Mouse (Mus musculus) neural tube, embryonic 10.5 days (tissue): ENCODE data around the gene Nrros.

Source experiments
- DNase-seq: peaks from one replicate; pipeline ENCODE4 v3.0.0-alpha.2; 2017; ENCODE audit warnings: low spot score; ENCODE audit errors: extremely low spot score

The Nrros gene

GRCm38 (mm10) chr16:32163392-32163791 is 2.0 kb downstream of the Nrros start:
- DNase-seq, result no peak

GRCm38 (mm10) chr16:32160742-32161323 is 4.6 kb downstream of the Nrros start:
- no peak for DNase-seq

GRCm38 (mm10) chr16:32158966-32159365 is 6.4 kb downstream of the Nrros start:
- no peak for DNase-seq

DNA sequence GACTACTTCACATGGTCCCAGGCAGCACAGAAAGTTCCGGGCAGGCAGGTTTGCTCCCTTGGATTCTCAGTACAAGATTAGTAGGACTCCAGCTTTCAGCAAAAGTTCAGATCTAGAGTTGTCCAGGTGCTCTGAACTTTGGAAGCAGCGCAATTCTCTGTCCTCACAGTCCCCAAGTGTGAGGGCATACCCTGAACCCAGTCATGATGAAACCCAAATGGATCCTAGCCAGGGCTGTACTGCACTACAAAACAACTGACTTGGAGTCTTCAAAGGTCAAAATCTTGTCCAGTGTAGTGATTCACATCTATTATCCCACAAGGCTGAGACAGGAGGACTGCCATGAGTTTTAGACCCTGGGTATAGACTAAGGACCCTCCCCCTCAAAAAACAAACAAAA is 8.0 kb downstream of the Nrros start:
- DNase-seq, result no peak

GRCm38 (mm10) chr16:32156719-32157118 is 8.7 kb downstream of the Nrros start:
- DNase-seq, result no peak

GRCm38 (mm10) chr16:32154437-32154836 is 11.0 kb downstream of the Nrros start:
- DNase-seq, result no peak

DNA sequence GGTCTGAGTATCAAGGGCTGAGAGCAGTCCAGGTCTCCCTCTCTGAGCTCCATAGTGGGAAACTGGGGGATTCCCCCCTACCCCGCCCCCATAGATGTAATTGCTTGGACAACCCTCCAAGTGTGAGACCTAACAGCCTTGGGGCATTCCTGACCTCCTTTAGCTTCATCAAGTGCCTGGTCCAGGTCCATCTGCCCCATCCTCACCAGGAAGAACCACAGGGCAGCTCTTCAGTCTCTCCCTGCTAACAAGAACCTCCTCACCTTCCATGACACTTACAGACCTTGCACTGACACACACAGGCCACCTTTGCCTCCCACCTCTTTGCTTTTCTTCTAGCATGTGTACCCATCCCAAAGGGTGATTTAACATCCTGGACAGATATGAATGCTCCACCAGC is 11.4 kb downstream of the Nrros start:
- no peak for DNase-seq

DNA sequence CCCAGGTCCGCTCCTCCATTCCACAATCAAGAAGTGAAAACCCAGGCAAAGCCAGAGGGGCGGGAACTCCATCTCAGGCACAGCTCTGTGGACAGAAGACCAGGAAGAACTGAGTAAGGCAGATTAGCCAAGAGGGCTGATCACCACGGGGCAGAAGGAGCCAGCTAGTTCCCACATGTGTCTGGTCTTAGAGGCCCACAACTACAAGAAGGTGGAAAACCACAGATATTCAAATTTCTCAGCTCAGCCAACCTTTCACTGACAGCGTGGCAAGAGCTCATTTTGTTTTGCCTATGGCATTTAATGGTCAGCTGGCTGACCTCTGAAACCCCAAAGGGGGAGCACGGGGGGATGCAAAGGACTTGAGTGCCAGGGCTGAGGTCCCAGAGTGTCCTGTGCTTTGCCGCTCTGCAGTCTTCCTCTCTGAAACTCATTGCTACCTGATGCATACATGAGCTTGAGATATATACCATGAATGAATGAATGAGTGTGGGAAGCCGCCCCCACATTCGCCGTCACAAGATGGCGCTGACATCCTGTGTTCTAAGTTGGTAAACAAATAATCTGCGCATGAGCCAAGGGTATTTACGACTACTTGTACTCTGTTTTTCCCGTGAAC is 17.7 kb downstream of the Nrros start:
- no peak for DNase-seq

DNA sequence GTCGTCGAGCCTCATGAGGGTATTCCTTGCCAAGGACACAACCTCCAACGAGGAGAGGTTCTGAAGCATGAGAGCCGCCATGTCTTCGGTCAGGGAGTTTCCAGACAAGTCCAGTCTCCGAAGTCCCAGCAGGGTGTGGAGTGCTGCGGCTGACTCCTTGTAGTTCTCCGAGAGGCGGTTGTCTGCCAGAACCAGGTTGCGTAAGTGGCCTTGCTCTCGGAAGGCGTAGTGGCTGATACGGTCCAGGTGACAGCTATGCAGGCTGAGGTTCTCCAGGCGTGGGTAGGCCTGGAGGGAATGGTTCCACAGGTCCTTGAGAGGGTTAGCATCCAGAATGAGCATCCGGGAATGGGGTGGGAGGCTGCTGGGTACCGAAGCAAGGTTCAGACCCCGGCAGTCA is 20.8 kb downstream of the Nrros start:
- no peak for DNase-seq

DNA sequence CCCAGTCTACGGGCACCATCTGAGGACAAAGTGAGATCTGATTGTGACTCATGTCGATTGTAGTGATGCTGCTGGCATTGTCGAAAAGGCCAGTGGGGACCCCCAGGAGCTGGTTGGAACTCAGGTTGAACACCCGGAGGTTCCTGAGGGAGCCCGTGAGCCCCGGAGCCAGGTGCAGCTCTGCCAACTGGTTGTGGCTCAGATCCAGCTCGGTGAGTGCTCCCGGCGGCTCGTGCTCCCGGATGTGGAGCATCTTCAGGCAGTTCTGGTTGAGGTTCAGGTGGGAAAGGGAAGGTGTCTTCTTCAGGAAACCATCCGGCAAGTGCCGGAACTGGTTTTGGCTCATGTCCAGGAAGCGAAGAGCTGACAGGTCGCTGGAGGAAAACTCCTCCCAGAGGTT is 21.6 kb downstream of the Nrros start:
- no peak for DNase-seq

- no peak for DNase-seq
Observed at GRCm38 (mm10) chr16:32138954-32139353, 26.4 kb downstream of the Nrros start.

DNA sequence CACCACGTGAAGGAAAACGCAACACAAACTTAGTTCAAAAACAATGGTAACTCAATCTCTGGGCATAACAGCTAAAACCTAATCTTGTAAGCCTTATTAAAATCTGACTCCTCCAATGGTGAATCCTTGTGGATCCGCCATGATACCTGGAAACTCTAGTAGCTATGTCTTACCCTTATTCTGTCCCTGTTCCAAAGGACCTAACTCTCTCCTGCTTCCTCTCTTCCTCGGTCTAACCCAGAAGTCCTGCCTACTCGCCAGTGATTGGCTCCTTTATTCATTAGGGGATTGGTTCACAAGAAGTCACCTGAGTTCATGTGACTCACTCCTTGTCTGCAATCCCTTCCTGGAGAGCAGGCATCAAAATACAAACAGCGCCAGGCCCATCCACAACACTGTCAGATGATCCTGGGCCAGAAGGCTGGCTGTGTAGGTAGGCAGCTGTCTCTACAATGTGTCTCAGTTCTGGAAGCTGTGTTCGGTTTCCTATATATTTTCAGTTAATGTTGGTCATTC is 29.5 kb downstream of the Nrros start:
- DNase-seq, result no peak

DNA sequence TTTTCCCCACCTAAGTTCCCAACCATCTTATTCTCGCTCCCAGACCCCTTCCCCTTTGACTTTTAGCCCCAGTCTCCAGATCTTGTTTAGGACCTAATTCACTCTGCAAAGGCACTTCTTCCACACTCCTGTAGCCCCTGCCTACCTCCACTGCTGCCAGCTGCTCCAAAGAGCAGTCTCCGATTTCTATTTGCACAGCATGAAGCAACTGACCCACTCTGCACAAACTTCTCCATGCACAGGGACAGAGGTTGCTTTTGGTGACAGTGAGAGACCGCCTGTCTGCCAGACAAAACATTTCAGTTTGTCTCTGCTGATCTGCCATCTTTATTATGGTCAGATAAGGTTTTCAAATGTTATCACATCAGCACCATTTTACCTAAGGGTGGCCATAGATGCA is 32.2 kb downstream of the Nrros start:
- DNase-seq, result no peak

GRCm38 (mm10) chr16:32130190-32130826 is 35.1 kb downstream of the Nrros start:
- DNase-seq, result no peak

DNA sequence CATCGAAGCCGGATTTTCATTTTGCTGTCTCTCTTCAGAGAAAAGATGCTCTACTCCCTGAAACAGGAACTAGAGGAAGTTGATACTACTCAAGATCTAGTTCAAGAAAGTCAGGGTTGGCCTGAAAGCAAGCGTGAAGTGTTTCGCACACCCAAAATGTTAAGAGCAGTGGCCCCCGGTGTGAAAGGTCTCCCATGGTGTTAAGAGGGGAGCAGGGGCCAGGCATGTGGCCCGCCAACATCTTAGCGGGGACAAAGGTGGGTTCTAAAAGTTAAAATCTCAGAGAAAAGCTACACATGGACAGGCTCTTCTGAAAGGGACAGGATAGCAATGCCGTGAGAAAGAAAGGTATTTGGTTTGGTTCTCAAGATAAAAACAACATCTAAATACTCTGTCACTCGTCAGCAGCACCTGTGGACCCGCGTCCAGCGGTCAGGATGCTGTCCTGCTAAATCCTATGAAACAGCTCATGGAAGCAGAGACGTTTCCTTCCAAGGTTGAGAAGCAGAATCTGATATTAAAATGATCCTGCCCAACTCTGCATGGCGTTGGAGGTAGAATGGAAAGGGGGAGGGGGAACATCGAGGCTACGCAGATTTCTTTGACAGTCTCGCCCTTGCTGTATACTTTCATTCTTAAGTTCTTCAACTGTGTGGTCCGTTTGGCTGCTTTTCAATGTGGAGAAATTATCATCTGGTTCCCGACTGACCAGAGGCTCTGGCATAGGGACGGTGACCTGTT is 35.8 kb downstream of the Nrros start:
- no peak for DNase-seq

GRCm38 (mm10) chr16:32127046-32127445 is 38.3 kb downstream of the Nrros start:
- DNase-seq, result no peak

GRCm38 (mm10) chr16:32125364-32125763 is 40.0 kb downstream of the Nrros start:
- DNase-seq, result no peak

DNA sequence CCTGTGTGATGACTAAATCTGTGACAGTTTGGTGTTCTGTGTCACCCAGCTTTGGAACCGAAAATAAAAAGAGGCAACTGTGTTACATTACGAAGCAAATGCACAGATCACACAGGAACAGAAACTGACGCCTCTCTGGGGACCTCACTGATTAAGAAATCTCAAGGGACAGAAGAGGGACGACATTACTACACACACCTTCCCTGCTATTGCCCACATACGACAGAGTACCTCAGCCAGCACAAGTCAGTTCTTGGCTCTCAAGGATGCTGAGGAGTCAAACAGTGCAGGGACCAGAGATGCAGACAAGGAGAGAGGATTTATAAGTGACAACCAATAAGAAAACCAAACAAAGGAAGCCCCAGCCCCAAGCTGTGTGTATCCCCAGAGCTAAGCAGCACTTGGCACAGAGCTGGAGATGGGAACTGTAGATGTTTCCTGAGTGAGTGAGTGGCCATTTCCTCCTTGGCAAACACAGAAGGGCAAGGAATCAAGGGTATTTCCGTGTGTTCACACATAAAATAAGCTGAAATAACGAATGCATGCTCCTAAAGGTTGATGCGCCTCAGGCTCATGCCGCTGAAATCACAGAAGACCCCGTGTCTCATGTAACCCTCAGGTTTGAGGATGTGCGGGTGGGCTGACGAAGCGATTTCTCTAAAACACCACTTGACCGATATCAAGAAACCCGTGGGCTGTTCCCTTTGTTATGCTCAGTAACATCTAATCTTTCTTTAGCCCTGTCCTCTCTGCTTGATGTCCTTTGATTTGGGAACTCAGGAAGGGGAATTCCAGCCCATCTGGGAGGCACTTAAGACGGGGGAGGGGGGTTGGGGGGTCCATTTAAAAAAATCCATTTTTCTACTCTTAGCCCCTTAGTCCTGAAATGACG is 40.7 kb downstream of the Nrros start:
- DNase-seq, result no peak

GRCm38 (mm10) chr16:32124020-32124419 is 41.4 kb downstream of the Nrros start:
- no peak for DNase-seq

DNA sequence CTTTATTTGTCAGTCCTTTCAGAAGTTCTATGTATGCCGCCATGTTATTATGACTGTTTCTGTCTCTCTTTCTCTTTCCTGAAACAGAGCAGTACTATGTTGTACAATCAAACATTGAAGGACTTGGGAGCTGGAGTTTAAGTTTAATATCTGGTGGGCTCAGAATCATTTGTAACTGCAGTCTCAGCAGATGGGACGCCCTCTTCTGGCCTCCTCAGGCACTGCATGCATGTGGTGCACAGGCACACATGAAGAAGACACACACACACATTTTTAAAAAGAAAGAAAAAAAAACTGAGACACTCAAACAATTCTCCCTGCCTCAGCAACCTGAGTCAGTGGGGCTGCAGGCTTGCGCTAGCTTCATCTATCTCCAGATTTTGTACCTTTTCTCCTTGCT is 44.9 kb downstream of the Nrros start:
- no peak for DNase-seq

DNA sequence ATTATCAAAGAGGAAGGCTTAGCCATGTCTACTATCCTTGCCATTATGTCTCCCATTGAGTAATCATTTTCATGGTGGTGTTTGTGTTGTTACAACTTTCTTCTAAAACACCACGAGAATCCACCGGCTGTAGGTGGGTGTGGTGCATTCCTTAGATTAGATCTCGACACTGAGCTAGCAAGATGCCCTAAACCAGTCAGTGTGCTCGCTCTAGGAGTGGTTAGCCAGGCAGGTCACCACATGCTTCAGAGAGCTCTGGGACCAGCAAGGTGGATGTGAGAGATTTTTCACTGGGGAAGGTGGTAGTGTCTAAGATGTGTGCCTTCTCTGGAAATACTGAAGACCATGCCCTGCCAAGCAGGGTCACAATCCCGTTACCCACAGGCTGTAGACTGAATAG is 49.2 kb downstream of the Nrros start:
- DNase-seq, result no peak
